Mouse (Mus musculus) limb, embryonic 15.5 days (tissue): ENCODE results near the gene Elp4. TPM values are rescaled to one million over a fixed set of nuclear protein-coding genes. Genes with fewer than 3 reads are reported as not detected.

Experiments
- ATAC-seq: fragments of 200-750 bp; cut with Nextera tagmentation; 2 replicates; pipeline ENCODE4 v1.8.0; 2017; ENCODE audit warnings: low read depth, moderate TSS enrichment; ENCODE audit not compliant: insufficient number of reproducible peaks, low FRiP score, low TSS enrichment
- H3K27ac ChIP-seq: fragments of 300-500 bp; sonication (generic); 2 replicates; pipeline ENCODE4 v1.5.1; 2015; ENCODE audit warnings: moderate library complexity, mild to moderate bottlenecking, inconsistent platforms
- H3K27me3 ChIP-seq: fragments of 300-500 bp; sonication (generic); 2 replicates; pipeline ENCODE4 v1.6.1; 2015; ENCODE audit warnings: inconsistent platforms
- H3K36me3 ChIP-seq: fragments of 300-500 bp; sonication (generic); 2 replicates; pipeline ENCODE4 v1.6.1; 2015; ENCODE audit warnings: inconsistent platforms
- H3K4me1 ChIP-seq: fragments of 300-500 bp; sonication (generic); 2 replicates; pipeline ENCODE4 v1.6.1; 2015; ENCODE audit warnings: inconsistent platforms
- H3K4me2 ChIP-seq: fragments of 300-500 bp; sonication (generic); 2 replicates; pipeline ENCODE4 v1.6.1; 2015; ENCODE audit warnings: mild to moderate bottlenecking, inconsistent platforms
- H3K4me3 ChIP-seq: fragments of 300-500 bp; sonication (generic); 2 replicates; pipeline ENCODE4 v1.5.1; 2015; ENCODE audit warnings: mild to moderate bottlenecking, inconsistent platforms
- H3K9ac ChIP-seq: fragments of 300-500 bp; sonication (generic); 2 replicates; pipeline ENCODE4 v1.6.1; 2015; ENCODE audit warnings: inconsistent platforms
- H3K9me3 ChIP-seq: fragments of 300-500 bp; sonication (generic); 2 replicates; pipeline ENCODE4 v1.6.1; 2016; ENCODE audit warnings: inconsistent platforms
- WGBS: fragments of 180-500 bp; shearing (Covaris S2); methylation state at CpG from one replicate; pipeline ENCODE4 v1.1.7; 2015; 5-methylcytosine and 5-hydroxymethylcytosine counted together
- polyA plus RNA-seq: library from polyadenylated mRNA; unstranded; fragments of >200 nt; fragmentation: Nextera tagmentation; extraction: Ambion mirVana; gene quantifications from 2 replicates; pipeline ENCODE4 v1.2.1, GENCODE M21; 2015

Gene Elp4
- polyA plus RNA-seq, 1 experiment from 2014 or later, result 30.8 TPM

DNA sequence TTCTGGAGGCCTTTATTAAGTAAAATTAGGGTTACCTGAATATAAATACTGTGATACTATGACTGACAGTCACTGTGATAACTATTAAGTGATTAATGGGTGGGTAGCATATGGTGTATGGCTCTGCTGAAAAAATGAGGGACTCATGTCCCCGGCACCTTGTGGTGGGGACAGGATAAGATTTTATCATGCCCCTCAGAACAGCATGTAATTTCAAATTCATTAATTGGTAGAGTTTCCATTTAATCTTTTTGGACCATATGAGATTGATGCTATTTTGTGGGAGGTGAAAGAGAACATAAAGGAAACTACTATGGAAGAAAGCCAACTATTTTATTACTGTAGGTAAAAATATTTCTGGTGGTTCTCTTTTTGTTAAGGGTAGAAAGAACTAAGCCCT, 31.0 kb downstream of the Elp4 start:
- Histone ChIP-seq H3K4me1 (no peaks in the 10 kb centered on the region), H3K4me3 (no peak overlapping the region), H3K27ac (no peak overlapping the region), H3K36me3 (peaks cover 4% of the 10 kb centered on the region; the same call in 1 of the 2 replicates), H3K9ac (no peak overlapping the region), H3K4me2 (no peak overlapping the region), H3K9me3 (no peaks in the 10 kb centered on the region), H3K27me3 (no peaks in the 10 kb centered on the region)
- ATAC-seq, result no peak
- WGBS, result 84% methylated on average over 1 of the region's 1 CpGs

- Histone ChIP-seq H3K27me3 (no peaks in the 10 kb centered on the region), H3K9me3 (no peaks in the 10 kb centered on the region), H3K4me2 (no peak overlapping the region), H3K4me1 (no peaks in the 10 kb centered on the region), H3K4me3 (no peak overlapping the region), H3K36me3 (no peaks in the 10 kb centered on the region), H3K27ac (no peak overlapping the region), H3K9ac (no peak overlapping the region)
- ATAC-seq, result no peak
- 33% methylated on average over 2 of the region's 2 CpGs for WGBS
Measured at GRCm38 (mm10) chr2:105854740-105855139, 49.6 kb downstream of the Elp4 start.

- H3K4me3 ChIP-seq, result no peak overlapping the region
- H3K4me2 ChIP-seq, result no peak overlapping the region
- no peak overlapping the region for H3K27ac ChIP-seq
- no peaks in the 10 kb centered on the region for H3K27me3 ChIP-seq
- no peaks in the 10 kb centered on the region for H3K4me1 ChIP-seq
- no peak for ATAC-seq
- H3K9me3 ChIP-seq, result no peaks in the 10 kb centered on the region
- no peak overlapping the region for H3K9ac ChIP-seq
- 94% methylated on average over 2 of the region's 2 CpGs for WGBS
- H3K36me3 ChIP-seq, result no peaks in the 10 kb centered on the region
Measured at GRCm38 (mm10) chr2:105852971-105853370, 51.4 kb downstream of the Elp4 start.

- H3K36me3 ChIP-seq, result no peaks in the 10 kb centered on the region
- ATAC-seq, result no peak
- no peak overlapping the region for H3K9ac ChIP-seq
- no peaks in the 10 kb centered on the region for H3K4me1 ChIP-seq
- H3K4me2 ChIP-seq, result no peak overlapping the region
- no peak overlapping the region for H3K27ac ChIP-seq
- no peaks in the 10 kb centered on the region for H3K9me3 ChIP-seq
- H3K27me3 ChIP-seq, result no peaks in the 10 kb centered on the region
- H3K4me3 ChIP-seq, result no peak overlapping the region
Measured at GRCm38 (mm10) chr2:105851714-105852293, 52.6 kb downstream of the Elp4 start.

- no peaks in the 10 kb centered on the region for H3K27me3 ChIP-seq
- 93% methylated on average over 5 of the region's 5 CpGs for WGBS
- no peak overlapping the region for H3K9ac ChIP-seq
Measured at GRCm38 (mm10) chr2:105843151-105843550, 61.2 kb downstream of the Elp4 start.

GRCm38 (mm10) chr2:105817965-105818364, 86.4 kb downstream of the Elp4 start:
- WGBS, result 85% methylated on average over 1 of the region's 1 CpGs
- Histone ChIP-seq H3K4me1 (no peaks in the 10 kb centered on the region), H3K4me3 (no peak overlapping the region), H3K4me2 (no peak overlapping the region), H3K9me3 (no peaks in the 10 kb centered on the region), H3K9ac (no peak overlapping the region), H3K27me3 (no peaks in the 10 kb centered on the region), H3K36me3 (no peaks in the 10 kb centered on the region), H3K27ac (no peak overlapping the region)
- no peak for ATAC-seq

More at GRCm38 (mm10) chr2:105843151-105843550, 61.2 kb downstream of the Elp4 start:
- Histone ChIP-seq H3K4me3 (no peak overlapping the region), H3K4me1 (no peaks in the 10 kb centered on the region), H3K9me3 (no peaks in the 10 kb centered on the region), H3K36me3 (peaks cover 4% of the 10 kb centered on the region; the same call in 1 of the 2 replicates), H3K27ac (no peak overlapping the region), H3K4me2 (no peak overlapping the region)
- ATAC-seq, result no peak

- H3K4me2 ChIP-seq, result no peak overlapping the region
- no peak overlapping the region for H3K9ac ChIP-seq
- no peak overlapping the region for H3K27ac ChIP-seq
- H3K27me3 ChIP-seq, result no peaks in the 10 kb centered on the region
- no peaks in the 10 kb centered on the region for H3K4me1 ChIP-seq
- no peak overlapping the region for H3K4me3 ChIP-seq
- ATAC-seq, result no peak
- WGBS, result 87% methylated on average over 3 of the region's 3 CpGs
- no peaks in the 10 kb centered on the region for H3K9me3 ChIP-seq
- H3K36me3 ChIP-seq, result no peaks in the 10 kb centered on the region
Measured at GRCm38 (mm10) chr2:105815170-105815569, 89.2 kb downstream of the Elp4 start.

GRCm38 (mm10) chr2:105813041-105813440, 91.3 kb downstream of the Elp4 start:
- Histone ChIP-seq H3K4me2 (no peak overlapping the region), H3K27me3 (no peaks in the 10 kb centered on the region), H3K36me3 (no peaks in the 10 kb centered on the region), H3K4me1 (no peaks in the 10 kb centered on the region), H3K9ac (no peak overlapping the region), H3K27ac (no peak overlapping the region), H3K9me3 (no peaks in the 10 kb centered on the region), H3K4me3 (no peak overlapping the region)
- no peak for ATAC-seq
- WGBS, result 57% methylated on average over 3 of the region's 3 CpGs

GRCm38 (mm10) chr2:105810286-105810685, 94.1 kb downstream of the Elp4 start:
- Histone ChIP-seq H3K36me3 (no peaks in the 10 kb centered on the region), H3K4me3 (no peak overlapping the region), H3K27ac (no peak overlapping the region), H3K4me2 (no peak overlapping the region), H3K4me1 (no peaks in the 10 kb centered on the region), H3K9me3 (no peaks in the 10 kb centered on the region), H3K9ac (no peak overlapping the region), H3K27me3 (no peaks in the 10 kb centered on the region)
- ATAC-seq, result no peak
- WGBS, result 76% methylated on average over 2 of the region's 2 CpGs

- WGBS, result 87% methylated on average over 2 of the region's 2 CpGs
- Histone ChIP-seq H3K36me3 (no peaks in the 10 kb centered on the region), H3K9ac (no peak overlapping the region), H3K27me3 (no peaks in the 10 kb centered on the region), H3K4me2 (no peak overlapping the region), H3K4me1 (no peaks in the 10 kb centered on the region), H3K4me3 (no peak overlapping the region), H3K27ac (no peak overlapping the region), H3K9me3 (no peaks in the 10 kb centered on the region)
- ATAC-seq, result no peak
Measured at GRCm38 (mm10) chr2:105806571-105806970, 97.8 kb downstream of the Elp4 start.

DNA sequence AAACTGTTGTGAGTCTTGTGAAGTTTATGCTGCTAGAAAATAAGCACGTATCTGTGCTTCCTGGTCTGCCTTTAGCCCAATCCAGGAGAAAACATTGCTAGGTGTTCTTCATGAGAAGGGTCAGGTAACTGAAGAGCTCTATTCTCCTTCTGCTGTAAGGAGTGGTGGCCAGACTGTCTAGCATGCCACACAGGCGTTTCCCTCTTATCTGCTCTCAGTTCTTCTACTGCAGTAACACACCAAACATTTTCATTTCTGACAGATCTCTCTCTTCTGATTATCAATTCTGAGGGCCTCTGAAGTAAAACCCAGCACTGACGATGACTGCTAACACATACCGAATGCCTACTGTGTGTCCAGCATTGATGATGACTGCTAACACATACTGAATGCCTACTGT, 98.3 kb downstream of the Elp4 start:
- no peaks in the 10 kb centered on the region for H3K36me3 ChIP-seq
- H3K4me3 ChIP-seq, result no peak overlapping the region
- H3K9ac ChIP-seq, result no peak overlapping the region
- H3K27ac ChIP-seq, result no peak overlapping the region
- ATAC-seq, result no peak
- H3K4me1 ChIP-seq, result no peaks in the 10 kb centered on the region
- 89% methylated on average over 4 of the region's 4 CpGs for WGBS
- H3K4me2 ChIP-seq, result no peak overlapping the region
- H3K27me3 ChIP-seq, result no peaks in the 10 kb centered on the region
- H3K9me3 ChIP-seq, result no peaks in the 10 kb centered on the region

DNA sequence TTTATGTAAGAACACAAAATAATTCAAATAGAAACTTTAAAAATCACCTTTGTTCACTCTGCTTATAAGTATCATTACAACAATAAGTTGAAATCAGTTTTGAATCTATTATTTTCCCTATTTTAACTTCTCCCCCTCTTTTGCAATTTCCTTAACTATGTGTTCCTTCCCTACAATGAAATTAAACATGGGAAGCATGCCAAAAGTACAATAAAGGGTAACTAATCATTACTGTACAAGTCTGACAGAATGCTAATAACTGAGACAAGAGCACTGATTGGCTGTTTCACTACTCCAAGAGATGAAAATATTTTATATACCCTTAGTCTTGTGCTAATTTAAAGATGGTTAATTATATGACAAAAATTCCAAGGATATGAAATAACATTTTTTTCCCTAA, 99.2 kb downstream of the Elp4 start:
- Histone ChIP-seq H3K36me3 (no peaks in the 10 kb centered on the region), H3K4me3 (no peak overlapping the region), H3K9ac (no peak overlapping the region), H3K4me1 (no peaks in the 10 kb centered on the region), H3K9me3 (no peaks in the 10 kb centered on the region), H3K27me3 (no peaks in the 10 kb centered on the region), H3K27ac (no peak overlapping the region), H3K4me2 (no peak overlapping the region)
- ATAC-seq, result no peak

GRCm38 (mm10) chr2:105804506-105804905, 99.9 kb downstream of the Elp4 start:
- 49% methylated on average over 10 of the region's 10 CpGs for WGBS
- no peak overlapping the region for H3K27ac ChIP-seq
- no peaks in the 10 kb centered on the region for H3K4me1 ChIP-seq
- no peak overlapping the region for H3K4me3 ChIP-seq
- no peak for ATAC-seq
- H3K27me3 ChIP-seq, result no peaks in the 10 kb centered on the region
- H3K9me3 ChIP-seq, result no peaks in the 10 kb centered on the region
- H3K9ac ChIP-seq, result no peak overlapping the region
- H3K36me3 ChIP-seq, result no peaks in the 10 kb centered on the region
- no peak overlapping the region for H3K4me2 ChIP-seq
